Mouse (Mus musculus): ENCODE data around the gene Zfp385c. TPM values are rescaled to one million over a fixed set of nuclear protein-coding genes. Genes with fewer than 3 reads are reported as not detected.
"Not testable (repeated sequence)": the region's sequence is repeated elsewhere in the genome, so short reads cannot be mapped to it uniquely, and the experiment has no call there.

Zfp385c gene
- total RNA-seq, 2 experiments from 2014 or later, result 0.37 TPM; not detected in 1

DNA sequence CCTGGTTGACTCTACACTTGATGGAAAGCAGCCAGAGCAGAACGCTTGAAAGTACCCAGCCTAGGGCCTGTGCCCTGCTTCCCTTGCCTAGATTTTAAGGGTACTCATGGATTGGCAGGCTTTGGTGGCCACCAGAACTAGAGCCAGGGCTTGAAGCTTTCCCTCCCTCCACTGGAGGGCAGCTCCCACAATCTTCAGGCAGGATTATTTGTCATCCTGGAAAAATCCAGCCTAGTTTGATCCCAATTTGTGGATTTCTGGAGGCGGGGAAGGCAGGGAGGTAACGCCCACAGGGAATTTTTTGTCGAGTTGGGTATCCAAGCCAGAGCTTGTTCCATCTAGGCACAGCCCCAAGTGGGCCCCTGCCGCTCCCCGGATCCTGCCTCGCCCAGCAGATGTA lies 1.9 kb downstream of the Zfp385c start:
- no peak for DNase-seq (ENCODE audit: low spot score in 2 of 2)

- DNase-seq (ENCODE audit: low spot score in 2 of 2), result no peak
Observed at GRCm38 (mm10) chr11:100688443-100688842, 3.8 kb downstream of the Zfp385c start.

DNA sequence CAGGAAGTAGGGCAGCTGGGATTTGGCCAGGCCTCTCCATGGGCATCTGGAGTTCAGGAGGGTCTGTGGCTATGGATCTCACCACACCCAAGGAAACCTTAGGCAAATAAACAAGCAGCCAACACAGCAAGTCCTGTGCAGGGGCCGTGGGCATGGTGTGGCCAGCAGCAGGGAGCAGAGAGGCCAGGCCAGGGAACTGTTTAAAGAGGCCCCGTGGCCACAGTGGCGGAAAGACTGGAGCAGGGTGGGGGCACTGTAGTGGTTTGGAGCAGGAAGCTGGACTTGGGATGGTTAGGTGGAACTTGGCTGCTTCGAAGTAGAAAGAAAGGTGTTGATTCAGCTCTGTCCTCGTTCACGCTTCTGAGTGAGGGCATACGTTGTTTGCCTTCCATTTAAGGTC lies 5.0 kb downstream of the Zfp385c start:
- no peak for DNase-seq (ENCODE audit: low spot score in 2 of 2)

- no peak for DNase-seq (ENCODE audit: low spot score in 2 of 2)
Observed at GRCm38 (mm10) chr11:100685371-100685770, 6.9 kb downstream of the Zfp385c start.

DNA sequence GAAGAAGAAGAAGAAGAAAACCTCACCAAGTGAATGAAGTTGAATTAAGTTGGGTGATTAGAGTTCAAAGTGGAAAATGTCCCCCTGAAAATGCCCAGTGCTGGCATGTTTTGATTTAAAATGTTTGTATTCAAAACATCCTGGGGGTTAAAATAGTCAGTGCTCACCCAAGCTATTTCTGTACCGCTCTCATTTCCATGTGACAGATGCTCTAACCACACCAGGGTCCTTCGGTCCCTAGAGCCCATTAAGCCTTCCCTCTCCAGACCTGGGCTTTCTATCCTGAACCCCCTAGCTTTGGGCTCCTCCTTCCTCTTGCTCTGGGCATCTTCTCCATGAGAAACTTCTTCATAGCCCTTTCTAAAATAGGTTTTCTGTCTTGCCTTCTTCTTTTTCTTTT lies 8.2 kb downstream of the Zfp385c start:
- DNase-seq (ENCODE audit: low spot score in 2 of 2), result no peak

DNA sequence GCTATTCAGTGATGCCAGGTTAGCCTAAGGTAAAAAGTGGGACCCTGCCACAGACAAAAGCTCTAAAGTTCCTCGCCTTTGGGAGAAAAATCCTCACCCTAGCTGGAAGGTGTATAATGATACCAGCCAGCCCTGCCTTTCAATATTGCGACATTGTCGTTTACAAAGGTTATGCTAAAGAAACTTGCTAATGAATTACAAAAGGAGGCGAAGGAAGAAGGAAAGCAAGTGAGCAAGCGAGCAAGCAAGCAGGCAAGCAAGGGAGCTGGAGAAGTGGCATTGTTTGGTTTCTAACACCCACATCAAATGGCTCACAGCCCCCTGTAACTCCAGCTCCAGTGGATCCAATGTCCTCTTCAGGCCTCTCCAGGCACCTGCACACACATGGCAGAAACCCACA lies 9.7 kb downstream of the Zfp385c start:
- no peak for DNase-seq (ENCODE audit: low spot score in 2 of 2)

GRCm38 (mm10) chr11:100681826-100682225 lies 10.4 kb downstream of the Zfp385c start:
- DNase-seq (ENCODE audit: low spot score in 2 of 2), result no peak

DNA sequence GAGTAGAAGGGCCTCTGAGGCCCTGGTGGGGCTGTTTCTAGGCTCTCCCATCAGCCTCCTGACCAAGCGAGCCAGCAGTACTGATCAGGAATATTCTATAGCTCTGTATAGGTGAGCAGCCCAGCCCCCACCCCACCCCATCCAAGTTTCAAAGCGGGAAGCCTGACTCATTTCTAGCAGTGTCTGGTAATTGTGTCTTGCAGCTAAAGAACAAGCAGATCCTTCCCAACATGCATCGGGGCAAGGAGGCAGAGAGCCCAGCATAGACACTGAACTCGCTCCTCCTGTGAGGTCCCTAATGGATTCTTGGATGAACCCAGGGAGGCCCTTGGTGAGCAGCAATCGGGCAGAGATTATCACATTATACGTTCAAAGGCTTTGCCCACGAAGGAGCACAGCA lies 14.4 kb downstream of the Zfp385c start:
- peak in 1 of 2 experiments; percentile 18 for DNase-seq (ENCODE audit: low spot score in 2 of 2)

DNA sequence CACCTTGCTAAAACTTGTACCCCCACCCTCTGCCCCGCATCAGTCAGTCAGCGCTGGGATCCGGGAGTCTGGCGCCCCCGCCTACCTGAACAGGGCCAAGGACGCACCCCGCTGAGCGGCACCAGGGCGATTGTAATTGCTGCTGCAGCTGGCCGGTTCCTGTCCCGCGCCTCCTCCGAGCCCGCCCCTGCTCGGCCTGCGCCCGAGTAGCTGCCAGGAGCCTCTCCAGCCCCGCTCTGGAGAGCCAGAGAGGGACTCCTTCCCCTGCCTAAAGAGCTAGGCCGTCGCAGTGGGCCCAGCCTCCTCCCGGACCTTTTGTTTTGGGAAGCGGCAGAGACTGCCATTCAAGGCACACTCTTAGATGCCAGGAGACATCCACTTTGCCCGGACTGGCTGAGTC lies 19.1 kb downstream of the Zfp385c start:
- no peak for DNase-seq (ENCODE audit: low spot score in 2 of 2)

DNA sequence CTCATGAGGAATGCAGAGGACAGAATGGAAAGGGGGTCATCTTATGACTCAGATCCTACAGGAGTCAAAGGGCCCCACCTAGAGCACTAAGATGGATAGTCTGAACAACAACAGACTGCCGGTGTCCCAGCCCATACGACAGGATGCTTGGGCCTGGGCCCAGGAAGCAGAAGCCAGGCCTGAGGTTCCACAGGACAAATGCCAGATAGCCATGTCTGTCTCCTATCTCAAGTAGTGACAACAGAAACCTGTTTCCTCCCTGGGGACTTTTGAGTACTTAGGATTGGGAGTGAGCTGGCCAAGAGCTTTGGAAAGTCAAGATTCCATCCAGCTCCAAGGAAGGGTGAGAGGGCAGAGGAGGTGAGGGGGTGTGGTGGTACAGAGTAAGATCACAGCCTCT lies 20.3 kb downstream of the Zfp385c start:
- no peak for DNase-seq (ENCODE audit: low spot score in 2 of 2)

- no peak for DNase-seq (ENCODE audit: low spot score in 2 of 2)
Observed at GRCm38 (mm10) chr11:100671049-100671448, 21.2 kb downstream of the Zfp385c start.

DNA sequence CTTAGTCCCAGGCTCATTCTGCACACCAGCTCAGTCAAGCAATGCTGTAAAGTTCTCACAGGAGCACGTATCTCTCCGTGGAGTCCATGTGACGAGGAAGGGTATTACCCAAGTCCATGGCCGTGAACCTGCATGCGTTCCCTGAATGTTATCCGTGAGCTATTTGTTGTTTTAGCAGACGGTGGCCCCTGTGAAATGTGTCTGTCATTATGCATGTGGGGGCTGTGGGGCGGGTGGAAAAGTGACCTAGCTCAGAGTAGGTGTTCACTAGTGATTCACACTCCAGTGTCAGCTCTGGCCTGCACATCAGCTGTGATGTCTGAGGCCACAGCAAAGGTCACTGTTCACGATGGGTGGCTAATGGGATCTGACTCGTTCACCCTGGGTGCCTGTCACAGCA lies 32.4 kb downstream of the Zfp385c start:
- DNase-seq (ENCODE audit: low spot score in 2 of 2), result no peak

DNA sequence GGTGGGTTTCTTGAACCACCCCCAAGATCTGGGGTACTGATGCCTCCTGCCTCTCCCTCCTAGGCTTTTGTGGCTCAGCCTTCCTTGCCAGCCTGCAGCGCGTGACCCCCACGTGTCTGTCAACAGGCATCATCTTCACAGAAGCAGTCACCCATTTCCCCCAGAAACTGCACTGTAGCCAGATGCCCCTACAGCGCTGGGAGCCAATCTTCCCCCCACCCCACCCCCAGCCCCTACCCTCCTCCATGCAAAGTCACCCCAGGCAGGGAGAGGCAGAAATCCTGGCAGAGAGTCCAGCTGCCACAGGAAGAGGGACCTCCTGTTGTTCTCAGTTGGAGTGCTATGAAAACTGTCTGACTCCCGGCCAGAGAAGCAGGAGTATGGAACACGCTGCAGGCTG lies 35.8 kb downstream of the Zfp385c start:
- DNase-seq (ENCODE audit: low spot score in 2 of 2), result no peak

DNA sequence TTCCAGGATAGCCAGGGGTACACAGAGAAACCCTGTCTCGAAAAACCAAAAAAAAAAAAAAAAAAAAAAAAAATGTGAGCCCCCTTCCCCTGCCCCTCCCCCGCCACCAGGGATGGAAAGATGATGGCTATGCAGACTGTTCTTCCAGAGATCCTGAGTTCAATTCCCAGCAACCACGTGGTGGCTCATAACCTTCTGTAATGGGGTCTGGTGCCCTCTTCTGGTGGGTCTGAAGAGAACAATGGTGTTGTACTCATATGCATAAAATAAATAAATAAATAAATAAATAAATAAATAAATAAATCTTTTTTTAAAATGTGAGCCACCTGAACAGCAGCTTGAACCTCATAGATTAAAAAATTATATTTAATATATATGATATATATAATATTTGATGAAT lies 36.7 kb downstream of the Zfp385c start:
- not testable (repeated sequence) for DNase-seq (ENCODE audit: low spot score in 2 of 2)

GRCm38 (mm10) chr11:100651748-100652147 lies 40.5 kb downstream of the Zfp385c start:
- no peak for DNase-seq (ENCODE audit: low spot score in 2 of 2)

GRCm38 (mm10) chr11:100651205-100651604 lies 41.0 kb downstream of the Zfp385c start:
- DNase-seq (ENCODE audit: low spot score in 2 of 2), result no peak

- DNase-seq (ENCODE audit: low spot score in 2 of 2), result no peak
Observed at GRCm38 (mm10) chr11:100648405-100648804, 43.9 kb downstream of the Zfp385c start.

DNA sequence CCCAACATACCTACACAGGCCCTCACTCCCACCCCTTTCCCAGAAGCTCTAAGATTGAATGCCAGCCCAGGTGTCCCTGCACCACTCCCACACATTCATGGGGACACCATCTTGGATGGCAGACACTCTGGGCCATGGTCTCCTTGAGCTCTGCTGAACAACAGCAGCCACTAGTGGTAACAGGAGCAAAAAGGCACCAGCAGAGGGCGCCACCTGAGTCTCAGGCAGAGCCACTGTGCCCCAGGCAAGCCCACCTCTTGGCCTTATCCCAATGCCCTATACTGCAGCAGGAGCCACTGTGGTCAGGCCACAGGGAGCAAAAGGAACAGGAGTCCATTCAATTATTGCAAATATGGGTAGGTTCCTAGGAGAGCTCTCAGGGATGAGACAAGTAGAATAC lies 46.0 kb downstream of the Zfp385c start:
- no peak for DNase-seq (ENCODE audit: low spot score in 2 of 2)

GRCm38 (mm10) chr11:100643612-100644575 lies 48.4 kb downstream of the Zfp385c start:
- DNase-seq (ENCODE audit: low spot score in 2 of 2), result no peak

GRCm38 (mm10) chr11:100640159-100640906 lies 51.9 kb downstream of the Zfp385c start:
- DNase-seq (ENCODE audit: low spot score in 2 of 2), result peak; percentile 32 to 54

DNA sequence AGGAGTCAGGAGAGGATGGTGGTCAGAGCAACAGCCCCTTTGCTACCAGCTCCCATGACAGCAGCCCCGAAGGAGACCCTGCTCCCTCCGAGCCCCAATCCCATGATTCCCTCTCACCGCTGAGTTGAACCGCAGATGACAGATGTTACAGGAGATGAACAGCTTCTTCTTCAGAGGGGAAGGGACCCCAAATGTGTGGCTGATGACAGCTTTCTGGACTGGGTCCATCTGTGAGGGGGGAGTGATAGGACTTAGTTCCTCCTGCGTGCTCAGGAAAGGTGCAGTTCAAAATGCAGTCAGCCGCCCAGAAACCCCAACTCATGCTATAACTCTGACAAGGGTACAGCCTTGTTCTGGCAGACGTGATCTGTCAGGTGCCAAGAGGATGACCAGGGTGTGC lies 57.7 kb downstream of the Zfp385c start:
- DNase-seq (ENCODE audit: low spot score in 2 of 2), result no peak

- no peak for DNase-seq (ENCODE audit: low spot score in 2 of 2)
Observed at GRCm38 (mm10) chr11:100628862-100629352, 63.3 kb downstream of the Zfp385c start.

Data from layer of hippocampus, adult 18-20 months (tissue).